Mouse (Mus musculus) hindbrain, embryonic 12.5 days (tissue): Measurements from ENCODE around the gene Sh2b2. TPM values are rescaled to one million over a fixed set of nuclear protein-coding genes. Genes with fewer than 3 reads are reported as not detected.

Experiments used
- ATAC-seq: fragments of 200-750 bp; cut with Nextera tagmentation; 2 replicates; pipeline ENCODE4 v1.8.0; 2017; ENCODE audit warnings: moderate TSS enrichment; ENCODE audit not compliant: low FRiP score
- H3K27ac ChIP-seq: fragments of 300-500 bp; sonication (generic); 2 replicates; pipeline ENCODE4 v1.5.1; 2016; ENCODE audit warnings: mild to moderate bottlenecking
- H3K27me3 ChIP-seq: fragments of 300-500 bp; sonication (generic); 2 replicates; pipeline ENCODE4 v1.6.1; 2016; ENCODE audit warnings: mild to moderate bottlenecking
- H3K36me3 ChIP-seq: fragments of 300-500 bp; sonication (generic); 2 replicates; pipeline ENCODE4 v1.6.1; 2016; ENCODE audit warnings: mild to moderate bottlenecking
- H3K4me1 ChIP-seq: fragments of 300-500 bp; sonication (generic); 2 replicates; pipeline ENCODE4 v1.6.1; 2016
- H3K4me2 ChIP-seq: fragments of 300-500 bp; sonication (generic); replicated peaks from 2 replicates; pipeline ENCODE4 v1.6.1; 2016; ENCODE audit warnings: mild to moderate bottlenecking
- H3K4me3 ChIP-seq: fragments of 300-500 bp; sonication (generic); 2 replicates; pipeline ENCODE4 v1.5.1; 2016; ENCODE audit warnings: mild to moderate bottlenecking
- H3K9ac ChIP-seq: fragments of 300-500 bp; sonication (generic); 2 replicates; pipeline ENCODE4 v1.6.1; 2016; ENCODE audit warnings: mild to moderate bottlenecking, moderate library complexity
- H3K9me3 ChIP-seq: fragments of 300-500 bp; sonication (generic); replicated peaks from 2 replicates; pipeline ENCODE4 v1.6.1; 2016; ENCODE audit warnings: mild to moderate bottlenecking
- WGBS: fragments of 180-500 bp; shearing (Covaris S2); methylation state at CpG from one replicate; pipeline ENCODE4 v1.1.7; 2016; 5-methylcytosine and 5-hydroxymethylcytosine counted together
- polyA plus RNA-seq: library from polyadenylated mRNA; unstranded; fragments of >200 nt; fragmentation: Nextera tagmentation; extraction: Ambion mirVana; gene quantifications from 2 replicates; pipeline ENCODE4 v1.2.1, GENCODE M21; 2016

Gene Sh2b2
- polyA plus RNA-seq, 1 experiment from 2014 or later = 20.3 TPM

GRCm38 (mm10) chr5:136258919-136259318, 12.6 kb upstream of the Sh2b2 start:
- H3K36me3 ChIP-seq = peaks cover 11% of the 10 kb centered on the region; the same call in 1 of the 2 replicates
- no peak for ATAC-seq
- no peak overlapping the region for H3K9ac ChIP-seq
- no peak overlapping the region for H3K4me2 ChIP-seq
- no peak overlapping the region for H3K27ac ChIP-seq
- no peaks in the 10 kb centered on the region for H3K9me3 ChIP-seq
- H3K4me1 ChIP-seq = peaks cover 4% of the 10 kb centered on the region; the same call in 1 of the 2 replicates
- WGBS = 35% methylated on average over 6 of the region's 6 CpGs
- H3K4me3 ChIP-seq = no peak overlapping the region
- no peaks in the 10 kb centered on the region for H3K27me3 ChIP-seq

GRCm38 (mm10) chr5:136252899-136253298, 6.5 kb upstream of the Sh2b2 start:
- Histone ChIP-seq H3K4me2 (no peak overlapping the region), H3K27ac (no peak overlapping the region), H3K4me1 (no peaks in the 10 kb centered on the region), H3K9ac (no peak overlapping the region), H3K36me3 (peaks cover 21% of the 10 kb centered on the region; the same call in 1 of the 2 replicates), H3K9me3 (no peaks in the 10 kb centered on the region), H3K4me3 (no peak overlapping the region), H3K27me3 (no peaks in the 10 kb centered on the region)
- 0 out of 2 replicates have a peak, but pooled peaks have one; percentile 41 for ATAC-seq
- WGBS = 15% methylated on average over 17 of the region's 17 CpGs

- H3K4me3 ChIP-seq = no peak overlapping the region
- 48% methylated on average over 7 of the region's 7 CpGs for WGBS
- no peak overlapping the region for H3K27ac ChIP-seq
- H3K9me3 ChIP-seq = no peaks in the 10 kb centered on the region
- H3K9ac ChIP-seq = no peak overlapping the region
- no peaks in the 10 kb centered on the region; the same call in 1 of the 2 replicates for H3K4me1 ChIP-seq
- peaks cover 1% of the 10 kb centered on the region; the same call in 1 of the 2 replicates for H3K27me3 ChIP-seq
- no peak for ATAC-seq
- H3K4me2 ChIP-seq = no peak overlapping the region
- H3K36me3 ChIP-seq = 0 out of 2 replicates have a peak, but pooled peaks cover 10% of the 10 kb centered on the region
These were observed 4.6 kb upstream of the Sh2b2 start for GRCm38 (mm10) chr5:136251004-136251403.

- WGBS = 65% methylated on average over 6 of the region's 6 CpGs
- peaks cover 13% of the 10 kb centered on the region for H3K4me1 ChIP-seq
- no peak overlapping the region for H3K4me2 ChIP-seq
- ATAC-seq = no peak
- H3K9ac ChIP-seq = no peak overlapping the region
- no peaks in the 10 kb centered on the region for H3K9me3 ChIP-seq
- H3K36me3 ChIP-seq = 0 out of 2 replicates have a peak, but pooled peaks cover 10% of the 10 kb centered on the region
- H3K4me3 ChIP-seq = no peak overlapping the region
- peaks cover 4% of the 10 kb centered on the region; the same call in 1 of the 2 replicates for H3K27me3 ChIP-seq
- H3K27ac ChIP-seq = no peak overlapping the region
These were observed 2.1 kb upstream of the Sh2b2 start for GRCm38 (mm10) chr5:136248441-136248840.

GRCm38 (mm10) chr5:136245541-136246451, 560 bp downstream of the Sh2b2 start:
- H3K9ac ChIP-seq = peak overlapping the region; percentile 23; the same call in 1 of the 2 replicates
- H3K4me3 ChIP-seq = peak overlapping the region; percentile 90
- WGBS = 9% methylated on average over 15 of the region's 15 CpGs
- peaks cover 37% of the 10 kb centered on the region for H3K4me1 ChIP-seq
- H3K36me3 ChIP-seq = 0 out of 2 replicates have a peak, but pooled peaks cover 5% of the 10 kb centered on the region
- peak overlapping the region; percentile 92 for H3K27ac ChIP-seq
- H3K27me3 ChIP-seq = peaks cover 4% of the 10 kb centered on the region; the same call in 1 of the 2 replicates
- H3K4me2 ChIP-seq = peak overlapping the region; percentile 84
- H3K9me3 ChIP-seq = no peaks in the 10 kb centered on the region
- ATAC-seq = peak; percentile 1; the same call in 1 of the 2 replicates

- H3K27ac ChIP-seq = peak overlapping the region; percentile 92
- H3K27me3 ChIP-seq = peaks cover 4% of the 10 kb centered on the region; the same call in 1 of the 2 replicates
- H3K36me3 ChIP-seq = 0 out of 2 replicates have a peak, but pooled peaks cover under 1% of the 10 kb centered on the region
- peak overlapping the region; percentile 84 for H3K4me2 ChIP-seq
- peak overlapping the region; percentile 90 for H3K4me3 ChIP-seq
- WGBS = under 1% methylated on average over 40 of the region's 57 CpGs
- peak overlapping the region; percentile 92 for H3K9ac ChIP-seq
- peak; percentile 84 for ATAC-seq
- H3K4me1 ChIP-seq = peaks cover 44% of the 10 kb centered on the region
- H3K9me3 ChIP-seq = no peaks in the 10 kb centered on the region
These were observed 1.4 kb downstream of the Sh2b2 start for GRCm38 (mm10) chr5:136244762-136245540.

GRCm38 (mm10) chr5:136243851-136244761, 2.2 kb downstream of the Sh2b2 start:
- H3K4me3 ChIP-seq = peak overlapping the region; percentile 90
- no peaks in the 10 kb centered on the region for H3K36me3 ChIP-seq
- peak overlapping the region; percentile 92 for H3K9ac ChIP-seq
- H3K4me2 ChIP-seq = peak overlapping the region; percentile 84
- H3K9me3 ChIP-seq = no peaks in the 10 kb centered on the region
- peak; percentile 59 for ATAC-seq
- peak overlapping the region; percentile 92 for H3K27ac ChIP-seq
- H3K27me3 ChIP-seq = peaks cover 4% of the 10 kb centered on the region; the same call in 1 of the 2 replicates
- peaks cover 44% of the 10 kb centered on the region for H3K4me1 ChIP-seq
- WGBS = 1% methylated on average over 58 of the region's 67 CpGs

GRCm38 (mm10) chr5:136241161-136241560, 5.2 kb downstream of the Sh2b2 start:
- Histone ChIP-seq H3K4me1 (peaks cover 66% of the 10 kb centered on the region), H3K9me3 (no peaks in the 10 kb centered on the region), H3K27me3 (peaks cover 10% of the 10 kb centered on the region), H3K9ac (no peak overlapping the region), H3K4me3 (no peak overlapping the region), H3K27ac (no peak overlapping the region), H3K36me3 (no peaks in the 10 kb centered on the region), H3K4me2 (no peak overlapping the region)
- ATAC-seq = no peak
- 80% methylated on average over 6 of the region's 6 CpGs for WGBS

GRCm38 (mm10) chr5:136240381-136240780, 6.0 kb downstream of the Sh2b2 start:
- no peak overlapping the region for H3K4me3 ChIP-seq
- H3K9ac ChIP-seq = no peak overlapping the region
- H3K4me1 ChIP-seq = peaks cover 61% of the 10 kb centered on the region
- ATAC-seq = no peak
- no peak overlapping the region for H3K4me2 ChIP-seq
- no peaks in the 10 kb centered on the region for H3K36me3 ChIP-seq
- no peak overlapping the region for H3K27ac ChIP-seq
- H3K9me3 ChIP-seq = no peaks in the 10 kb centered on the region
- 66% methylated on average over 1 of the region's 1 CpGs for WGBS
- peaks cover 6% of the 10 kb centered on the region for H3K27me3 ChIP-seq

GRCm38 (mm10) chr5:136237607-136238006, 8.7 kb downstream of the Sh2b2 start:
- Histone ChIP-seq H3K9me3 (no peaks in the 10 kb centered on the region), H3K27ac (no peak overlapping the region), H3K9ac (peak overlapping the region; percentile 49), H3K4me1 (peaks cover 53% of the 10 kb centered on the region), H3K4me2 (peak overlapping the region; percentile 55), H3K27me3 (peaks cover 8% of the 10 kb centered on the region), H3K36me3 (no peaks in the 10 kb centered on the region), H3K4me3 (peak overlapping the region; percentile 27)
- WGBS = 2% methylated on average over 19 of the region's 19 CpGs
- peak; percentile 29; the same call in 1 of the 2 replicates for ATAC-seq

- no peak overlapping the region for H3K4me2 ChIP-seq
- H3K27me3 ChIP-seq = peaks cover 8% of the 10 kb centered on the region
- 79% methylated on average over 5 of the region's 5 CpGs for WGBS
- no peak overlapping the region for H3K27ac ChIP-seq
- no peak overlapping the region for H3K9ac ChIP-seq
- peaks cover 4% of the 10 kb centered on the region for H3K36me3 ChIP-seq
- H3K4me1 ChIP-seq = peaks cover 50% of the 10 kb centered on the region
- H3K4me3 ChIP-seq = no peak overlapping the region
- no peaks in the 10 kb centered on the region for H3K9me3 ChIP-seq
- ATAC-seq = no peak
These were observed 9.7 kb downstream of the Sh2b2 start for GRCm38 (mm10) chr5:136236611-136237010.
